Mouse (Mus musculus) kidney, adult 2 months (tissue): ENCODE measurements around the gene Brap.

ENCODE experiments used
- CTCF ChIP-seq: fragments of 200-500 bp; conservative IDR thresholded peaks from 2 replicates; pipeline ENCODE4 v1.5.1; 2011; ENCODE audit warnings: low read depth, mild to moderate bottlenecking, control low read depth, low read length, moderate library complexity, mixed read lengths; ENCODE audit not compliant: insufficient read depth, insufficient read length
- POLR2A ChIP-seq: fragments of 200-500 bp; IDR thresholded peaks from one replicate; pipeline ENCODE4 v1.6.1; 2011; ENCODE audit warnings: low read depth, low read length, control low read depth

DNA sequence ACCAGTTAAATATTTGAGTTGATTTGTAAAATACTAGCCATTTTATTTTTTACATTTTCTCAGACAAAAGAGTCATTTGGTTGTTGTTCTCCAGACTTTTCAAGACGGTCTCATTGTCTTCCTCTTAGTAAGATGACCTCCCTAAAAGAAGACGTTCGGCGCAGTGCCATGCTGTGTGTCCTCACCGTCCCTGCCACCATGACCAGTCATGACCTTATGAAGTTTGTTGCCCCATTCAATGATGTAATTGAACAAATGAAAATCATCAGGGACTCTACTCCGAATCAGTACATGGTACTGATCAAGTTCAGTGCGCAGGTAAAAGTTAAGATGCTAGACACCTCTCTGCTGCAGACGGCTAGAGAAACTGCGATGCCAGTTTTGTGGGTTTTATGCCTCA lies 4.6 kb downstream of the Brap start:
- no peak for TF ChIP-seq POLR2A
- no peak for TF ChIP-seq CTCF
